Mouse (Mus musculus) brain, adult 10 weeks (tissue): ENCODE data around the gene Slc25a40. TPM values are rescaled to one million over a fixed set of nuclear protein-coding genes. Genes with fewer than 3 reads are reported as not detected.

Experiments used
- polyA plus RNA-seq: library from polyadenylated mRNA; stranded (reverse); fragments of 350-450 nt; fragmentation: Illumina TruSeq; extraction: RNeasy Lipid Tissue Mini Kit (QIAGEN cat#74804); gene quantifications from one replicate; pipeline ENCODE4 v1.2.3, GENCODE M21; 2015; ENCODE audit warnings: low read depth, low replicate concordance

Gene Slc25a40
- polyA plus RNA-seq: 15.9 TPM

GRCm38 (mm10) chr5:8422157-8422931 is at the start of gene Slc25a40, which contains the start of gene Dbf4:
Gene Slc25a40 (plus strand): TSS chr5:8422850.
Gene Dbf4 (minus strand): TSS chr5:8422716.

Other genes with a start within 250 kb of the Slc25a40 start
- 72.7 TPM for gene Adam22, start 54.7 kb upstream of the Slc25a40 start, polyA plus RNA-seq
- gene Dbf4, start 134 bp upstream of the Slc25a40 start, polyA plus RNA-seq: 2.3 TPM
- 30.3 TPM for gene Rundc3b, start 200.1 kb downstream of the Slc25a40 start, polyA plus RNA-seq
- gene Abcb1a, start 237.2 kb downstream of the Slc25a40 start, polyA plus RNA-seq: 19.6 TPM